19 mouse cellular contexts compared by ENCODE assay signal in genomic region chr10:90719996-90720395, GRCm38 (mm10).
DNase-seq lines count a peak whose midpoint lies in the region; ATAC-seq and TF ChIP-seq lines count a peak whose summit lies in the region.
"Had no signal": no experiment of that assay in that cellular context is flagged by ENCODE, and none has a peak within 500 bp of the region (broad histone marks: within the 10 kb centered on the region; RNA-seq: fewer than 3 reads in every experiment).

No protein-coding gene starts in this region.

- H3K4me3 ChIP-seq in gastrocnemius, adult 2 months = no peak overlapping the region
- no peak overlapping the region for H3K4me3 ChIP-seq in midbrain, postnatal 0 days (ENCODE audit: low read depth, low read length)
- no peak overlapping the region for H3K4me3 ChIP-seq in midbrain, embryonic 16.5 days (ENCODE audit: low read depth, low read length)
- H3K4me3 ChIP-seq: embryonic facial prominence, embryonic 12.5 days; heart, embryonic 12.5 days; hindbrain, embryonic 10.5 days had no signal

- no peaks in the 10 kb centered on the region for H3K4me1 ChIP-seq in midbrain, postnatal 0 days (ENCODE audit: insufficient read depth, low read length)
- peaks cover 6% of the 10 kb centered on the region for H3K4me1 ChIP-seq in midbrain, embryonic 16.5 days (ENCODE audit: control insufficient read depth, insufficient read depth, low read length)
- H3K4me1 ChIP-seq: heart, embryonic 12.5 days had no signal

- no peaks in the 10 kb centered on the region for H3K9me3 ChIP-seq in midbrain, postnatal 0 days (ENCODE audit: low read length)
- no peaks in the 10 kb centered on the region for H3K9me3 ChIP-seq in midbrain, embryonic 16.5 days (replicated peaks; ENCODE audit: control insufficient read depth, low read length, poor library complexity, severe bottlenecking)
- H3K9me3 ChIP-seq: embryonic facial prominence, embryonic 12.5 days; heart, embryonic 12.5 days; hindbrain, embryonic 10.5 days had no signal

- H3K9ac ChIP-seq in midbrain, postnatal 0 days (replicated peaks; ENCODE audit: low read length, poor library complexity, severe bottlenecking) = no peak overlapping the region
- no peak overlapping the region for H3K9ac ChIP-seq in midbrain, embryonic 16.5 days (ENCODE audit: low read depth, low read length)
- H3K9ac ChIP-seq: embryonic facial prominence, embryonic 12.5 days; heart, embryonic 12.5 days had no signal

- no peak for ATAC-seq in midbrain, postnatal 0 days (ENCODE audit: low FRiP score)
- no peak for ATAC-seq in midbrain, embryonic 16.5 days
- ATAC-seq: intestine, postnatal 0 days had no signal

- 46% methylated on average over 4 of the region's 4 CpGs for WGBS in midbrain, postnatal 0 days
- 52% methylated on average over 4 of the region's 4 CpGs for WGBS in midbrain, embryonic 16.5 days

- no peaks in the 10 kb centered on the region for H3K27me3 ChIP-seq in midbrain, postnatal 0 days (ENCODE audit: insufficient read depth, low read length)
- no peaks in the 10 kb centered on the region for H3K27me3 ChIP-seq in midbrain, embryonic 16.5 days (ENCODE audit: control insufficient read depth, insufficient read depth, low read depth, low read length)
- H3K27me3 ChIP-seq: embryonic facial prominence, embryonic 12.5 days had no signal

- H3K4me2 ChIP-seq in midbrain, postnatal 0 days (ENCODE audit: low read depth, low read length, poor library complexity, severe bottlenecking) = no peak overlapping the region
- H3K4me2 ChIP-seq in midbrain, embryonic 16.5 days (ENCODE audit: low read length) = no peak overlapping the region
- H3K4me2 ChIP-seq: embryonic facial prominence, embryonic 12.5 days; heart, embryonic 12.5 days had no signal

- no peak overlapping the region for H3K27ac ChIP-seq in gastrocnemius, adult 2 months
- H3K27ac ChIP-seq in midbrain, postnatal 0 days (ENCODE audit: low read depth, low read length) = no peak overlapping the region
- H3K27ac ChIP-seq in midbrain, embryonic 16.5 days (ENCODE audit: low read length) = no peak overlapping the region
- H3K27ac ChIP-seq: embryonic facial prominence, embryonic 12.5 days; hindbrain, embryonic 10.5 days had no signal

- peak; percentile 8; the same call in 1 of the 2 replicates for TF ChIP-seq CTCF in gastrocnemius, adult 2 months (IDR thresholded peaks at IDR 0.05)
- peak; percentile 22 for TF ChIP-seq CTCF in midbrain, postnatal 0 days (IDR thresholded peaks at IDR 0.05)

- no peaks in the 10 kb centered on the region for H3K36me3 ChIP-seq in midbrain, postnatal 0 days (ENCODE audit: insufficient read depth, low read length)
- no peaks in the 10 kb centered on the region for H3K36me3 ChIP-seq in midbrain, embryonic 16.5 days (ENCODE audit: control insufficient read depth, insufficient read depth, low read length)
- H3K36me3 ChIP-seq: embryonic facial prominence, embryonic 12.5 days; heart, embryonic 12.5 days; hindbrain, embryonic 10.5 days had no signal

- intact Hi-C loops in gastrocnemius, adult 2 months (cut with DNase I) = no loop called here

- no peak for DNase-seq in gastrocnemius, adult 2 months
- no peak for DNase-seq in gastrocnemius, adult 18-20 months (ENCODE audit: low spot score)
- no peak for DNase-seq in midbrain, postnatal 0 days (ENCODE audit: low spot score)
- peak; percentile 78 for DNase-seq in adipocyte (ENCODE audit: low spot score)
- DNase-seq in heart, adult 18-20 months = no peak
- DNase-seq in spleen, postnatal 14 days (ENCODE audit: low spot score in 2 of 2) = no peak
- DNase-seq: cerebellum, adult 9-10 months; gastrocnemius, postnatal 10 days; heart, postnatal 10 days; kidney, postnatal 4 days; layer of hippocampus, adult 9-11 months; lung, postnatal 4 days; right cerebral cortex, postnatal 25 days; spleen, adult 18-20 months had no signal
